Mouse (Mus musculus) megakaryocyte, embryonic 14.5 days (primary cell): ENCODE results near the gene Acot4. TPM values are rescaled to one million over a fixed set of nuclear protein-coding genes. Genes with fewer than 3 reads are reported as not detected.
"Not testable (repeated sequence)": the region's sequence is repeated elsewhere in the genome, so short reads cannot be mapped to it uniquely, and the experiment has no call there.

Experiments
- H3K27me3 ChIP-seq: replicated peaks from 2 replicates; pipeline ENCODE3; 2012; ENCODE audit warnings: inconsistent platforms
- H3K36me3 ChIP-seq: replicated peaks from 2 replicates; pipeline ENCODE3; 2012; ENCODE audit warnings: low read length, inconsistent platforms, mixed read lengths
- H3K4me1 ChIP-seq: 2 replicates; pipeline ENCODE4 v1.6.1; 2012; ENCODE audit warnings: inconsistent platforms
- H3K4me3 ChIP-seq: replicated peaks from 2 replicates; pipeline ENCODE3; 2012; ENCODE audit warnings: moderate library complexity, mild to moderate bottlenecking, inconsistent platforms
- H3K9me3 ChIP-seq: 2 replicates; pipeline ENCODE4 v1.6.1; 2012; ENCODE audit warnings: inconsistent platforms
- FLI1 ChIP-seq: IDR thresholded peaks from 2 replicates; pipeline ENCODE4 v1.6.1; 2012; ENCODE audit warnings: low read length, inconsistent platforms, mixed read lengths
- GATA1 ChIP-seq: IDR thresholded peaks from 3 replicates; pipeline ENCODE4 v1.6.1; 2012; ENCODE audit warnings: mixed read lengths, low read length, inconsistent platforms, borderline replicate concordance
- polyA plus RNA-seq: library from polyadenylated mRNA; stranded (reverse); fragments of >175 nt; gene quantifications from 2 replicates; pipeline ENCODE4 v1.2.3, GENCODE M21; 2012; ENCODE audit warnings: low replicate concordance; ENCODE audit not compliant: insufficient read depth

The Acot4 gene
- polyA plus RNA-seq, 1 experiment: not detected

GRCm38 (mm10) chr12:84071696-84072095 lies 33.5 kb downstream of the Acot4 start:
- no peaks in the 10 kb centered on the region for H3K9me3 ChIP-seq
- H3K4me3 ChIP-seq: no peak overlapping the region
- peaks cover 10% of the 10 kb centered on the region for H3K4me1 ChIP-seq
- no peak for TF ChIP-seq FLI1
- no peak for TF ChIP-seq GATA1
- H3K27me3 ChIP-seq: peaks cover 58% of the 10 kb centered on the region
- no peaks in the 10 kb centered on the region for H3K36me3 ChIP-seq

- Histone ChIP-seq H3K36me3 (no peaks in the 10 kb centered on the region), H3K4me1 (no peaks in the 10 kb centered on the region), H3K9me3 (no peaks in the 10 kb centered on the region), H3K27me3 (peaks cover 18% of the 10 kb centered on the region), H3K4me3 (no peak overlapping the region)
- TF ChIP-seq GATA1: no peak
- no peak for TF ChIP-seq FLI1
Observed at GRCm38 (mm10) chr12:84077371-84077990, 39.3 kb downstream of the Acot4 start.

GRCm38 (mm10) chr12:84083842-84084241 lies 45.7 kb downstream of the Acot4 start:
- no peak overlapping the region for H3K4me3 ChIP-seq
- no peaks in the 10 kb centered on the region for H3K4me1 ChIP-seq
- H3K36me3 ChIP-seq: no peaks in the 10 kb centered on the region
- TF ChIP-seq GATA1: no peak
- TF ChIP-seq FLI1: no peak
- H3K9me3 ChIP-seq: peaks cover 13% of the 10 kb centered on the region
- peaks cover 9% of the 10 kb centered on the region for H3K27me3 ChIP-seq

- Histone ChIP-seq H3K4me3 (no peak overlapping the region), H3K27me3 (peaks cover 9% of the 10 kb centered on the region), H3K9me3 (peaks cover 20% of the 10 kb centered on the region), H3K36me3 (no peaks in the 10 kb centered on the region), H3K4me1 (no peaks in the 10 kb centered on the region)
- TF ChIP-seq FLI1 (no peak), GATA1 (no peak)
Observed at GRCm38 (mm10) chr12:84084581-84084980, 46.4 kb downstream of the Acot4 start.

GRCm38 (mm10) chr12:84094666-84095065 lies 56.5 kb downstream of the Acot4 start:
- H3K36me3 ChIP-seq, H3K4me1 ChIP-seq, H3K27me3 ChIP-seq, H3K4me3 ChIP-seq: not testable (repeated sequence)
- H3K9me3 ChIP-seq: peaks cover 35% of the 10 kb centered on the region

Other genes with a start within 250 kb of the Acot4 start
- gene Numb, start 116.4 kb upstream of the Acot4 start, polyA plus RNA-seq: 13.4 and 19.5 TPM in 2 replicates
- gene Riox1, start 87.8 kb upstream of the Acot4 start, polyA plus RNA-seq: 27.4 and 68.6 TPM in 2 replicates
- not detected in 2 replicates for gene Heatr4, start 53.5 kb upstream of the Acot4 start, polyA plus RNA-seq
- gene Acot2, start 50.5 kb upstream of the Acot4 start, polyA plus RNA-seq: 5.9 and 6.7 TPM in 2 replicates
- gene Acot1, start 28.9 kb upstream of the Acot4 start, polyA plus RNA-seq: 0.59 TPM in 1 of 2 replicates, not detected in the other
- gene Gm49366, start 556 bp downstream of the Acot4 start, polyA plus RNA-seq: not detected in 2 replicates
- gene Acot3, start 13.8 kb downstream of the Acot4 start, polyA plus RNA-seq: not detected in 2 replicates
- not detected in 2 replicates for gene Acot5, start 30.9 kb downstream of the Acot4 start, polyA plus RNA-seq
- gene Acot6, start 62.3 kb downstream of the Acot4 start, polyA plus RNA-seq: 0.16 TPM in 1 of 2 replicates, not detected in the other
- gene Dnal1, start 76.0 kb downstream of the Acot4 start, polyA plus RNA-seq: 0.44 TPM in 1 of 2 replicates, not detected in the other
- 0.04 TPM in 1 of 2 replicates, not detected in the other for gene Pnma1, start 110.1 kb downstream of the Acot4 start, polyA plus RNA-seq
- 9.8 and 10.1 TPM in 2 replicates for gene Elmsan1, start 180.5 kb downstream of the Acot4 start, polyA plus RNA-seq
- 3.3 TPM in 1 of 2 replicates, not detected in the other for gene Ptgr2, start 246.9 kb downstream of the Acot4 start, polyA plus RNA-seq